Mouse (Mus musculus): ENCODE data around the gene Abca13. TPM values are rescaled to one million over a fixed set of nuclear protein-coding genes. Genes with fewer than 3 reads are reported as not detected.

Abca13 gene
- polyA plus RNA-seq, 1 experiment from 2014 or later = 0.01 TPM

GRCm38 (mm10) chr11:9536811-9537210 is 345.1 kb downstream of the Abca13 start:
- no peak overlapping the region for H3K9ac ChIP-seq
- WGBS = 41% methylated on average over 6 of the region's 6 CpGs

GRCm38 (mm10) chr11:9538328-9538727 is 346.6 kb downstream of the Abca13 start:
- Histone ChIP-seq H3K4me2 (no peak overlapping the region), H3K27me3 (replicated peaks) (peaks cover 14% of the 10 kb centered on the region; the same call in 1 of the 2 replicates), H3K4me3 (no peak overlapping the region), H3K9ac (no peak overlapping the region), H3K9me3 (no peaks in the 10 kb centered on the region), H3K4me1 (peaks cover 3% of the 10 kb centered on the region; the same call in 1 of the 2 replicates), H3K36me3 (no peaks in the 10 kb centered on the region), H3K27ac (replicated peaks) (no peak overlapping the region)
- no peak for ATAC-seq (ENCODE audit: extremely low read depth, insufficient number of reproducible peaks, low FRiP score, low TSS enrichment)
- 49% methylated on average over 1 of the region's 1 CpGs for WGBS

More at GRCm38 (mm10) chr11:9536811-9537210, 345.1 kb downstream of the Abca13 start:
- H3K4me3 ChIP-seq = no peak overlapping the region
- H3K27me3 ChIP-seq (replicated peaks) = peaks cover 16% of the 10 kb centered on the region; the same call in 1 of the 2 replicates
- no peaks in the 10 kb centered on the region for H3K36me3 ChIP-seq
- H3K4me1 ChIP-seq = peaks cover 3% of the 10 kb centered on the region; the same call in 1 of the 2 replicates
- no peak overlapping the region for H3K4me2 ChIP-seq
- no peaks in the 10 kb centered on the region for H3K9me3 ChIP-seq
- no peak overlapping the region for H3K27ac ChIP-seq (replicated peaks)
- no peak for ATAC-seq (ENCODE audit: extremely low read depth, insufficient number of reproducible peaks, low FRiP score, low TSS enrichment)

GRCm38 (mm10) chr11:9560026-9560425 is 368.3 kb downstream of the Abca13 start:
- no peak for ATAC-seq (ENCODE audit: extremely low read depth, insufficient number of reproducible peaks, low FRiP score, low TSS enrichment)
- Histone ChIP-seq H3K27me3 (replicated peaks) (no peaks in the 10 kb centered on the region), H3K4me2 (no peak overlapping the region), H3K4me3 (no peak overlapping the region), H3K4me1 (no peaks in the 10 kb centered on the region), H3K9ac (no peak overlapping the region), H3K27ac (replicated peaks) (no peak overlapping the region), H3K9me3 (no peaks in the 10 kb centered on the region), H3K36me3 (no peaks in the 10 kb centered on the region)
- WGBS = 67% methylated on average over 2 of the region's 2 CpGs

- WGBS = 71% methylated on average over 2 of the region's 2 CpGs
- Histone ChIP-seq H3K4me1 (no peaks in the 10 kb centered on the region), H3K4me3 (no peak overlapping the region), H3K27ac (replicated peaks) (no peak overlapping the region), H3K27me3 (replicated peaks) (no peaks in the 10 kb centered on the region), H3K4me2 (no peak overlapping the region), H3K9ac (no peak overlapping the region), H3K9me3 (no peaks in the 10 kb centered on the region), H3K36me3 (no peaks in the 10 kb centered on the region)
- ATAC-seq (ENCODE audit: extremely low read depth, insufficient number of reproducible peaks, low FRiP score, low TSS enrichment) = no peak
Measured at GRCm38 (mm10) chr11:9568302-9568701, 376.6 kb downstream of the Abca13 start.

- no peak overlapping the region for H3K4me3 ChIP-seq
- no peaks in the 10 kb centered on the region for H3K4me1 ChIP-seq
- H3K9me3 ChIP-seq = no peaks in the 10 kb centered on the region
- 70% methylated on average over 6 of the region's 6 CpGs for WGBS
- no peak overlapping the region for H3K4me2 ChIP-seq
- no peaks in the 10 kb centered on the region for H3K27me3 ChIP-seq (replicated peaks)
- no peak overlapping the region for H3K9ac ChIP-seq
- no peak overlapping the region for H3K27ac ChIP-seq (replicated peaks)
- no peak for ATAC-seq (ENCODE audit: extremely low read depth, insufficient number of reproducible peaks, low FRiP score, low TSS enrichment)
- H3K36me3 ChIP-seq = no peaks in the 10 kb centered on the region
Measured at GRCm38 (mm10) chr11:9570319-9570718, 378.6 kb downstream of the Abca13 start.

- Histone ChIP-seq H3K4me3 (no peak overlapping the region), H3K36me3 (no peaks in the 10 kb centered on the region), H3K4me1 (no peaks in the 10 kb centered on the region), H3K27ac (replicated peaks) (no peak overlapping the region), H3K4me2 (no peak overlapping the region), H3K9ac (no peak overlapping the region), H3K27me3 (replicated peaks) (no peaks in the 10 kb centered on the region), H3K9me3 (no peaks in the 10 kb centered on the region)
- no peak for ATAC-seq (ENCODE audit: extremely low read depth, insufficient number of reproducible peaks, low FRiP score, low TSS enrichment)
- 73% methylated on average over 4 of the region's 4 CpGs for WGBS
Measured at GRCm38 (mm10) chr11:9574894-9575293, 383.2 kb downstream of the Abca13 start.

GRCm38 (mm10) chr11:9591757-9592316 is 400.1 kb downstream of the Abca13 start:
- 72% methylated on average over 1 of the region's 1 CpGs for WGBS
- no peaks in the 10 kb centered on the region for H3K27me3 ChIP-seq (replicated peaks)
- no peaks in the 10 kb centered on the region for H3K9me3 ChIP-seq
- H3K4me3 ChIP-seq = no peak overlapping the region
- H3K4me2 ChIP-seq = no peak overlapping the region
- H3K27ac ChIP-seq (replicated peaks) = no peak overlapping the region
- H3K9ac ChIP-seq = no peak overlapping the region
- H3K36me3 ChIP-seq = no peaks in the 10 kb centered on the region
- no peaks in the 10 kb centered on the region for H3K4me1 ChIP-seq
- no peak for ATAC-seq (ENCODE audit: extremely low read depth, insufficient number of reproducible peaks, low FRiP score, low TSS enrichment)

GRCm38 (mm10) chr11:9597299-9597698 is 405.6 kb downstream of the Abca13 start:
- ATAC-seq (ENCODE audit: extremely low read depth, insufficient number of reproducible peaks, low FRiP score, low TSS enrichment) = no peak
- H3K4me1 ChIP-seq = no peaks in the 10 kb centered on the region
- no peak overlapping the region for H3K4me3 ChIP-seq
- no peak overlapping the region for H3K4me2 ChIP-seq
- no peaks in the 10 kb centered on the region for H3K27me3 ChIP-seq (replicated peaks)
- H3K9me3 ChIP-seq = no peaks in the 10 kb centered on the region
- H3K9ac ChIP-seq = no peak overlapping the region
- H3K36me3 ChIP-seq = no peaks in the 10 kb centered on the region
- 62% methylated on average over 2 of the region's 2 CpGs for WGBS
- H3K27ac ChIP-seq (replicated peaks) = no peak overlapping the region

GRCm38 (mm10) chr11:9601096-9601495 is 409.4 kb downstream of the Abca13 start:
- 82% methylated on average over 3 of the region's 3 CpGs for WGBS
- H3K4me1 ChIP-seq = no peaks in the 10 kb centered on the region
- no peak for ATAC-seq (ENCODE audit: extremely low read depth, insufficient number of reproducible peaks, low FRiP score, low TSS enrichment)

GRCm38 (mm10) chr11:9602137-9602536 is 410.4 kb downstream of the Abca13 start:
- Histone ChIP-seq H3K36me3 (no peaks in the 10 kb centered on the region), H3K4me3 (no peak overlapping the region), H3K9me3 (no peaks in the 10 kb centered on the region), H3K4me1 (no peaks in the 10 kb centered on the region), H3K9ac (no peak overlapping the region), H3K27ac (replicated peaks) (no peak overlapping the region), H3K4me2 (no peak overlapping the region), H3K27me3 (replicated peaks) (no peaks in the 10 kb centered on the region)
- 57% methylated on average over 4 of the region's 4 CpGs for WGBS
- no peak for ATAC-seq (ENCODE audit: extremely low read depth, insufficient number of reproducible peaks, low FRiP score, low TSS enrichment)

More at GRCm38 (mm10) chr11:9601096-9601495, 409.4 kb downstream of the Abca13 start:
- Histone ChIP-seq H3K27me3 (replicated peaks) (no peaks in the 10 kb centered on the region), H3K9ac (no peak overlapping the region), H3K9me3 (no peaks in the 10 kb centered on the region), H3K4me3 (no peak overlapping the region), H3K4me2 (no peak overlapping the region), H3K27ac (replicated peaks) (no peak overlapping the region), H3K36me3 (no peaks in the 10 kb centered on the region)

- Histone ChIP-seq H3K4me2 (no peak overlapping the region), H3K9me3 (no peaks in the 10 kb centered on the region), H3K4me1 (no peaks in the 10 kb centered on the region), H3K27ac (replicated peaks) (no peak overlapping the region), H3K9ac (no peak overlapping the region), H3K27me3 (replicated peaks) (no peaks in the 10 kb centered on the region), H3K36me3 (no peaks in the 10 kb centered on the region), H3K4me3 (no peak overlapping the region)
- no peak for ATAC-seq (ENCODE audit: extremely low read depth, insufficient number of reproducible peaks, low FRiP score, low TSS enrichment)
Measured at GRCm38 (mm10) chr11:9608249-9608648, 416.5 kb downstream of the Abca13 start.

GRCm38 (mm10) chr11:9609075-9609474 is 417.3 kb downstream of the Abca13 start:
- H3K9me3 ChIP-seq = no peaks in the 10 kb centered on the region
- 49% methylated on average over 3 of the region's 3 CpGs for WGBS
- no peak for ATAC-seq (ENCODE audit: extremely low read depth, insufficient number of reproducible peaks, low FRiP score, low TSS enrichment)
- H3K27ac ChIP-seq (replicated peaks) = no peak overlapping the region
- H3K36me3 ChIP-seq = no peaks in the 10 kb centered on the region
- no peak overlapping the region for H3K9ac ChIP-seq
- no peaks in the 10 kb centered on the region for H3K4me1 ChIP-seq
- H3K4me3 ChIP-seq = no peak overlapping the region
- H3K27me3 ChIP-seq (replicated peaks) = no peaks in the 10 kb centered on the region
- no peak overlapping the region for H3K4me2 ChIP-seq

Measured in heart, embryonic 13.5 days (tissue).